Mouse (Mus musculus) urinary bladder, postnatal 4 days (tissue): ENCODE results near the gene Camk1d.

ENCODE experiments used
- DNase-seq, 2 experiments: peaks; one replicate each; pipeline ENCODE4 v3.0.0; 2021 to 2022; ENCODE audit warnings: low spot score in 2 of 2

Camk1d gene

GRCm38 (mm10) chr2:5324806-5325205, 389.5 kb downstream of the Camk1d start:
- DNase-seq = no peak

- no peak for DNase-seq
Measured at GRCm38 (mm10) chr2:5321660-5322295, 392.5 kb downstream of the Camk1d start.

- no peak for DNase-seq
Measured at GRCm38 (mm10) chr2:5319138-5319537, 395.2 kb downstream of the Camk1d start.

GRCm38 (mm10) chr2:5316763-5317162, 397.6 kb downstream of the Camk1d start:
- no peak for DNase-seq

GRCm38 (mm10) chr2:5316217-5316616, 398.1 kb downstream of the Camk1d start:
- DNase-seq = no peak

- no peak for DNase-seq
Measured at GRCm38 (mm10) chr2:5315291-5315828, 399.0 kb downstream of the Camk1d start.

GRCm38 (mm10) chr2:5314530-5315166, 399.7 kb downstream of the Camk1d start:
- DNase-seq = no peak

- no peak for DNase-seq
Measured at GRCm38 (mm10) chr2:5305156-5305555, 409.2 kb downstream of the Camk1d start.

GRCm38 (mm10) chr2:5304451-5304850, 409.9 kb downstream of the Camk1d start:
- DNase-seq = no peak

GRCm38 (mm10) chr2:5301286-5301685, 413.0 kb downstream of the Camk1d start:
- DNase-seq = peak in 1 of 2 experiments; percentile 54

- DNase-seq = peak in 1 of 2 experiments; percentile 58
Measured at GRCm38 (mm10) chr2:5298071-5298470, 416.2 kb downstream of the Camk1d start.

GRCm38 (mm10) chr2:5296749-5297545, 417.4 kb downstream of the Camk1d start:
- DNase-seq = peak in 1 of 2 experiments; percentile 41

GRCm38 (mm10) chr2:5295098-5295497, 419.2 kb downstream of the Camk1d start:
- DNase-seq = peak in 1 of 2 experiments; percentile 28

GRCm38 (mm10) chr2:5294451-5294850, 419.9 kb downstream of the Camk1d start:
- peak in 1 of 2 experiments; percentile 48 for DNase-seq

GRCm38 (mm10) chr2:5288593-5288992, 425.7 kb downstream of the Camk1d start:
- DNase-seq = peak in 1 of 2 experiments; percentile 20

- DNase-seq = peak in 1 of 2 experiments; percentile 38
Measured at GRCm38 (mm10) chr2:5287044-5287380, 427.3 kb downstream of the Camk1d start.

GRCm38 (mm10) chr2:5286189-5287043, 427.9 kb downstream of the Camk1d start:
- DNase-seq = peak in 1 of 2 experiments; percentile 64

GRCm38 (mm10) chr2:5284351-5284750, 430.0 kb downstream of the Camk1d start:
- peak in 1 of 2 experiments; percentile 54 for DNase-seq

GRCm38 (mm10) chr2:5282623-5283022, 431.7 kb downstream of the Camk1d start:
- peak in 1 of 2 experiments; percentile 43 for DNase-seq

GRCm38 (mm10) chr2:5267980-5268379, 446.3 kb downstream of the Camk1d start:
- no peak for DNase-seq

- DNase-seq = no peak
Measured at GRCm38 (mm10) chr2:5262279-5262678, 452.0 kb downstream of the Camk1d start.
